Mouse (Mus musculus) adrenal gland, postnatal 4 days (tissue): Measurements from ENCODE around the gene Rad1. TPM values are rescaled to one million over a fixed set of nuclear protein-coding genes. Genes with fewer than 3 reads are reported as not detected.
"Not testable (repeated sequence)": the region's sequence is repeated elsewhere in the genome, so short reads cannot be mapped to it uniquely, and the experiment has no call there.

Source experiments
- DNase-seq, 2 experiments: peaks; one replicate each; pipeline ENCODE4 v3.0.0; 2021 to 2022; ENCODE audit warnings: low spot score in 2 of 2, mixed read lengths in 2 of 2
- total RNA-seq, 2 experiments: library from RNA; stranded (reverse); gene quantifications; 2 replicates each; pipeline ENCODE4 v1.2.3; 2021

The Rad1 gene
- total RNA-seq, 2 experiments from 2014 or later, result 16.8 to 17.0 TPM

DNA sequence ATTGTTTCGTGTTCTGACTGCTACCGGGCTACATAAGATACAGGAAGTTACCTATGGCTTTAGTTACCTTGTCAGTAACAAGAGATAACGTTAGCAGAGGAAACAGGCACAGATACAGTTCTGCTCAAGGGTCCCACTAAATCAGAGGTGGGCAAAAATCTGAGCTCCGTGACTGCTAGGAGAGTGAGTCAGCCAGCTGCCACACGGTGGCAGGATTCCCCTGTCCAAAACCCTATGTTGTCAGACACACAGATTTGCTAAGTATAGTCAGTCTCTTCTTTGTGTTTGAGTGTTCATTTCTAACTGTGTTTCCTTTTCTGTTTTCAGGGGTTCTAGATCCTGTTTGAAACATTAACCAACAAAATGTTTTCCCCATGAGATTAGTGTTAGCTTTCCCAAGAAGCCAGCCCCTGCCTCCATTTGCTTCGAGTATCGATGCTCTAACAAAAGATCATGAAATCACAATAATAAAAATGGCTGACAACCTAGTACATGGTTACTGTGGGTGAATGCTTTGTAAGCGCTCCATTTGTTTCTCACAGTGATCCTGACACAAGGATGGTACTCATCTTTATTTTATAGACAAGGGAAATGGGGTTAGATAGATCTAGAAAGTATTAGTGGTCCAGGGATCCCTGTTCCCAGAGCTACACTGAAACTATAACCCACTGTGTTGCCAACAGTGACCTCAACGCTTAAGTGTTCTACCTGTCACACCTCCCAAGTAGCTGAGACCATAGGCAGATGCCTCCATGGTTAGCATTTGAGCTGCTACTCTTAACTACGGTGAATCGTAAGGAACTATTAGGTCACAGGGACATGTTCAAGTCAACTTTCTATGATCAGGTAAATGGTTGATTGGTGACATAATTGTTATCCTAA is 15.3 kb downstream of the Rad1 start:
- no peak for DNase-seq

DNA sequence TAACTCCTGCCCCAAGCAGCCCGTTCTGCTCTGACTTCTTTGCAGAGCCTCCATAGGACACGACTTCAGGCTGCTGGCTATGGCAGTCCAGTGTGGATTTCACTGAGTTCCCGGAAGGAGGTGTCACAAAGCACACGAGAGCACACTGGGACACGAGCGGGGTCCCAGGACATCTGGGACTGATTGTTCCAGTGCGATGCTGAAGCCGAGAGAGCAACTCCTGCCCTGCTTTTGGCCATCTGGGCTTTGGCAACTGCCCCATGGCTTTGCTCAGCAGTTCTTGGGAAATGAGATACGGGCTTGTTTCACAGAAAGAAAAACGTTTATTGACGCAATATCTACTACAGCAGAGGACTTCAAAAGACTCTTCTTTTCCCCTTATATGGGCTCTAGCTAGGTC is 20.3 kb downstream of the Rad1 start:
- DNase-seq, result no peak

- DNase-seq, result no peak
Observed at GRCm38 (mm10) chr15:10515166-10515565, 29.3 kb downstream of the Rad1 start.

- DNase-seq, result no peak
Observed at GRCm38 (mm10) chr15:10525896-10526295, 40.1 kb downstream of the Rad1 start.

GRCm38 (mm10) chr15:10531352-10531751 is 45.5 kb downstream of the Rad1 start:
- no peak for DNase-seq

GRCm38 (mm10) chr15:10533361-10533760 is 47.5 kb downstream of the Rad1 start:
- not testable (repeated sequence) for DNase-seq

GRCm38 (mm10) chr15:10534591-10534990 is 48.8 kb downstream of the Rad1 start:
- no peak for DNase-seq

GRCm38 (mm10) chr15:10535969-10536368 is 50.2 kb downstream of the Rad1 start:
- DNase-seq, result no peak

DNA sequence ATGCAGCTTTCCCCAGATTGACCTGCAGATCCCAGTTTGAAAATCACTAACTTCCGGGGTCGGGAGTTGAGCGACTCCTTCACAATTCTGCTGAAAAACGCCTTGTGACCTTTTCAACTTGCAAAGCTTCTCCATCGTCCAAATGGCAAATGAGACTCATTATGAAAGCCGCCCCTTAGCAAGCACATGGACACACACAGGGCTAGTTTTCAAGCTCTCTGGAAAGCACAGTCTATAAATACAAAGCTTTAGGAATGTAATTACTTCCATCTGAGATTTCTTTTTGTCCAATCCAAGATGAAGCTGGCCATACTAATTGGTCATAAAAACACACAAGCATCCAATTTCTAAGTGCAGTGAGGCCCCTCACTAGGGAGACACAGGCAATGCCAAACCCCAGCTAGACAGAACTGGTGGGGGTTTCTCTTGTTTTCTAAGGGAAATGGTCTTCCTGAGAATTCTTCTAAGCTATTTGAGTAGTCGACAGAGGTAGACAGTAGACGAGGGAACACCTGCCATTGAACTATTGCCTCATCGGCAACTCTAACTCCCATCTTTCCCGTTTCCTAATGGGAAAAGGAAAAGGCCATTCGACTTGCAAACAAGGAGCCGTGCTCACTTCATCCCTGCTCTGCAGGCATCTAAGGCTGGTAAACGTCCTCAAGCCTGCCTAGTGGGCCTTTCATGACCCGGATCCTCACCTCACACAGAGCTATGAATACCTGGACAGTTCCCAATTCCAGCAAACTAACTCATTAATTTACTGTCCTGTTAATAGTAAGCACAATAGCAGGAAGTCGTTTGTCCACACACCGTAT is 54.7 kb downstream of the Rad1 start:
- no peak for DNase-seq

Other genes starting within 250 kb of the Rad1 start
- not detected for gene Gm21973, start 160.6 kb upstream of the Rad1 start, total RNA-seq
- gene Agxt2, start 127.5 kb upstream of the Rad1 start, total RNA-seq, result 10 to 100 TPM in 1 of 2 experiments, 1 to 10 TPM in 1; 8.5 to 10.6 TPM
- gene Dnajc21, start 15.5 kb upstream of the Rad1 start, total RNA-seq, result 10 to 100 TPM; 22.3 to 28.3 TPM
- 10 to 100 TPM; 58.6 to 60.3 TPM for gene Brix1, start 71 bp upstream of the Rad1 start, total RNA-seq
- gene Ttc23l, start 72.7 kb downstream of the Rad1 start, total RNA-seq, result not detected
- 10 to 100 TPM; 35.1 to 40.6 TPM for gene Rai14, start 228.6 kb downstream of the Rad1 start, total RNA-seq